Mouse (Mus musculus) embryonic fibroblast, embryonic 13.5 days (primary cell): ENCODE measurements around the gene Acy3. TPM values are rescaled to one million over a fixed set of nuclear protein-coding genes. Genes with fewer than 3 reads are reported as not detected.

Source experiments
- H3K27ac ChIP-seq: 2 replicates; pipeline ENCODE4 v1.5.1; 2012; ENCODE audit warnings: low read length, control low read depth, inconsistent platforms; ENCODE audit not compliant: insufficient read depth
- H3K4me1 ChIP-seq: 2 replicates; pipeline ENCODE4 v1.6.1; 2011; ENCODE audit warnings: low read length; ENCODE audit not compliant: control insufficient read depth, insufficient read depth
- H3K4me3 ChIP-seq: 2 replicates; pipeline ENCODE4 v1.5.1; 2011; ENCODE audit warnings: mild to moderate bottlenecking, control low read depth, low read length; ENCODE audit not compliant: insufficient read depth
- CTCF ChIP-seq: IDR thresholded peaks from 2 replicates; pipeline ENCODE4 v1.5.1; 2011; ENCODE audit warnings: mild to moderate bottlenecking, control low read depth, low read length, moderate library complexity, borderline replicate concordance; ENCODE audit not compliant: insufficient read depth
- POLR2A ChIP-seq: IDR thresholded peaks from 2 replicates; pipeline ENCODE4 v1.6.1; 2011; ENCODE audit warnings: low read depth, mild to moderate bottlenecking, control low read depth, low read length, moderate library complexity
- polyA plus RNA-seq: library from polyadenylated mRNA; stranded (reverse); fragments of >200 nt; gene quantifications from 2 replicates; pipeline ENCODE4 v1.2.4, GENCODE M21; 2011; ENCODE audit warnings: low read depth; ENCODE audit not compliant: missing spikeins, insufficient read length

The Acy3 gene
- 4.9 and 7.7 TPM in 2 replicates for polyA plus RNA-seq

GRCm38 (mm10) chr19:3986334-3986733 lies at the start of gene Acy3:
Gene Acy3 (plus strand): TSS chr19:3986570.
- H3K4me3 ChIP-seq: no peak within 1 kb of the TSS
- TF ChIP-seq CTCF (no peak), POLR2A (peak; percentile 75)
- H3K27ac ChIP-seq: no peak within 1 kb of the TSS
- peaks cover 5% of the 10 kb centered on the region; the same call in 1 of the 2 replicates for H3K4me1 ChIP-seq

GRCm38 (mm10) chr19:3942315-3942714 lies 44.1 kb upstream of the Acy3 start:
- TF ChIP-seq POLR2A: no peak
- no peak for TF ChIP-seq CTCF
- H3K4me3 ChIP-seq: no peak overlapping the region
- no peak overlapping the region for H3K27ac ChIP-seq
- no peaks in the 10 kb centered on the region for H3K4me1 ChIP-seq

- H3K27ac ChIP-seq: no peak overlapping the region
- H3K4me3 ChIP-seq: no peak overlapping the region
- no peaks in the 10 kb centered on the region for H3K4me1 ChIP-seq
- TF ChIP-seq POLR2A: no peak
- no peak for TF ChIP-seq CTCF
These were observed 43.2 kb upstream of the Acy3 start for GRCm38 (mm10) chr19:3942986-3943735.

- Histone ChIP-seq H3K4me3 (no peak overlapping the region), H3K27ac (no peak overlapping the region), H3K4me1 (no peaks in the 10 kb centered on the region)
- no peak for TF ChIP-seq POLR2A
- no peak for TF ChIP-seq CTCF
These were observed 40.4 kb upstream of the Acy3 start for GRCm38 (mm10) chr19:3945872-3946564.

GRCm38 (mm10) chr19:3946715-3947114 lies 39.7 kb upstream of the Acy3 start:
- Histone ChIP-seq H3K27ac (no peak overlapping the region), H3K4me1 (no peaks in the 10 kb centered on the region), H3K4me3 (no peak overlapping the region)
- TF ChIP-seq POLR2A (no peak), CTCF (peak; percentile 78; the same call in 1 of the 2 replicates)

- TF ChIP-seq CTCF (no peak), POLR2A (no peak)
- H3K27ac ChIP-seq: no peak overlapping the region
- no peaks in the 10 kb centered on the region for H3K4me1 ChIP-seq
- H3K4me3 ChIP-seq: no peak overlapping the region
These were observed 38.6 kb upstream of the Acy3 start for GRCm38 (mm10) chr19:3947813-3948212.

- H3K4me1 ChIP-seq: no peaks in the 10 kb centered on the region
- no peak overlapping the region for H3K4me3 ChIP-seq
- no peak overlapping the region for H3K27ac ChIP-seq
- TF ChIP-seq POLR2A (no peak), CTCF (no peak)
These were observed 37.8 kb upstream of the Acy3 start for GRCm38 (mm10) chr19:3948546-3948945.

GRCm38 (mm10) chr19:3950331-3950730 lies 36.0 kb upstream of the Acy3 start:
- TF ChIP-seq CTCF (no peak), POLR2A (no peak)
- no peaks in the 10 kb centered on the region for H3K4me1 ChIP-seq
- H3K4me3 ChIP-seq: no peak overlapping the region
- H3K27ac ChIP-seq: no peak overlapping the region

GRCm38 (mm10) chr19:3951461-3951860 lies 34.9 kb upstream of the Acy3 start:
- H3K4me1 ChIP-seq: no peaks in the 10 kb centered on the region
- no peak overlapping the region for H3K4me3 ChIP-seq
- no peak overlapping the region for H3K27ac ChIP-seq
- no peak for TF ChIP-seq POLR2A
- no peak for TF ChIP-seq CTCF

GRCm38 (mm10) chr19:3952099-3952498 lies 34.3 kb upstream of the Acy3 start:
- no peaks in the 10 kb centered on the region for H3K4me1 ChIP-seq
- H3K4me3 ChIP-seq: no peak overlapping the region
- no peak overlapping the region for H3K27ac ChIP-seq
- TF ChIP-seq CTCF (no peak), POLR2A (no peak)
